Mouse (Mus musculus): ENCODE data around the gene Itga10.
A peak's percentile ranks its signal among the peaks of the same experiment; 100 is the strongest.
"Not testable (repeated sequence)": the region's sequence is repeated elsewhere in the genome, so short reads cannot be mapped to it uniquely, and the experiment has no call there.

The Itga10 gene

DNA sequence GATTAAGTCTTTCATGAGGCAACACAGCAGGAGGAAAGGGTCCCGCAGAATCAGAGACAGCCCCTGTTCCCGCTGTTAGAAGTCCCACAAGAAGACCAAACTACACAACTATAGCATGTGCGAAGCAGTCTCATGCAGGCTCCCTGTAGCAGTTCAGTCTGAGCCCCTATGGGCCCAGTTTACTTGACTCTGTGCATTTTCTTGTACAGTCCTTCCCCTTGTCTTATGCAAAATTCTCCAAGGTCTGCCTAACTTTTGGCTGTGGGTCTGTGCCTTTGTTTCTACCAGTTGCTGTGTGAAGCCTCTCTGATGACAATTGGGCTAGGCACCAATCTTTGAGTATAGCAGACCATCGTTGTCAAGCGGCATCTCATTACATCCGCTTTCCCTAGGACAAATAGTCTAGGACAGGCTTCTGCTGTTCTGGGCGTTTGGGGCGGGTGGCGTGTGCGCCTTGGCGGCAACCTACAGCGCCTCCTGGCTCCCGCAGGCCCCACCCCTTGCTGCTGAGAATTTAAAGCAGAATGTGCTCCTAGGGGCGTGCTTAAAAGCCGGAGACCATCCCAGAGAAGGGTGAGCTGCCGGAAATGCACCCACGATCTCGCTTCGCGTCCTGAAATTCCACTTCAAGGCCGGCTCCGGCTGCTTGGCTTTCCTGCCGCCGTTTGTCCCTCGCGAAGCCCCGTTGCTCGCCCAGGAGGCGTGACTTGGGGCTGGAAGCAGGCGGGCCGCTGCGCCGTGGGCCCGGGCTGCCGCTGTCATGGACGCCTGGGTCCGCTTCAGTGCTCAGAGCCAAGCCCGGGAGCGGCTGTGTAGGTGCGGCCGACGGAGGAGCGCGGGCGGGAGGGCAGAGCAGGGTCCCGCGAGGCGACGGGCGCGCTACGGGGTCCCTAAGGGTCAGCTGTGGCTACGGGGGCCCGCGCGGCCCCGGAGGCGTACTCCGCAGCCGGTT lies 10.2 kb upstream of the Itga10 start, which contains the start of the genes Pex11b and Gm42957:
Gene Pex11b, plus strand, starts transcription at position 449 of the 952 bp plus-strand sequence.
Gene Gm42957, plus strand, starts transcription at position 547 of the 952 bp plus-strand sequence.
- DNase-seq, result peak; percentile 82

- DNase-seq, result no peak
These were observed 9.5 kb upstream of the Itga10 start for GRCm38 (mm10) chr3:96635906-96636305.

GRCm38 (mm10) chr3:96636448-96636847 lies 8.9 kb upstream of the Itga10 start:
- DNase-seq, result peak; percentile 25

DNA sequence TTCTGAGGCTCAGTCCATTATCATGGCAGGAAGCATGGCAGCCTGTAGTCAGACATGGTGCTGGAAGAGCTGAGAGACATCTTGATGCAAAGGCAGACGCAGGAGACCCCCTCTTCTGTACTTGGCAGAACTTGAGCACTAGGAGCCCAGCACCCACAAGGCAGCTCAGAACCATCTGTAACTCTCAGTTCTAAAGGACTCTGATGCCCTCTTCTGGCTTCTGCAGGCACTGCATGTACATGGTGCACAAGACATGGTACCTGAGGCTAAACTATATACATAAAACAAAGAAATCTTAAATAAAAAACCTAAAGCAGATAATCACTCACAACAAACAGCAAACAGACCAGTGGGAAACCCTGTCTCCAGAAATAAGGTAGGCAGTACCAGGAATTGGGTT lies 6.2 kb upstream of the Itga10 start:
- DNase-seq, result peak; percentile 32

GRCm38 (mm10) chr3:96647365-96647764 lies 2.0 kb downstream of the Itga10 start:
- no peak for DNase-seq

DNA sequence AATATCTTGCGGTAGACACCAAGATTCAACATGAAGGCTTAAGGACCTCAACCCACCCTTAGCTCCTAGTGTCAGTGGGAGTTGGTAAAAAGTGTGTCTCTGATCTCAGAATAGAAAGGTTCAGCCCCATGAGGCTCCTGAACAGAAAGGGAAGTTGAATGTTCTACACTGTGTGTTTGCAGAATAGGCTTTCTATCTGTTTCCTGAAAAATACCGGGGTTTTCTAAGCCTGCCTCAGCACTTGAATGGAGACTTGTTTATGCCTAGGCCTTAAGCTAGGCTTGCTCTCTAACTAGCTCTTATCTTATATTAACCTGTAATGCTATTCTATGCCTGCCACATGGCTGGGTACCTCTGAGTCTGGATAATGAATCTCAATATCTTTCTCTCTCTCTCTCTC lies 15.5 kb downstream of the Itga10 start:
- DNase-seq, result no peak

- peak; percentile 36 for DNase-seq
These were observed 17.4 kb downstream of the Itga10 start for GRCm38 (mm10) chr3:96662731-96663316.

GRCm38 (mm10) chr3:96663432-96664239 lies 18.3 kb downstream of the Itga10 start:
- peak; percentile 86 for DNase-seq

DNA sequence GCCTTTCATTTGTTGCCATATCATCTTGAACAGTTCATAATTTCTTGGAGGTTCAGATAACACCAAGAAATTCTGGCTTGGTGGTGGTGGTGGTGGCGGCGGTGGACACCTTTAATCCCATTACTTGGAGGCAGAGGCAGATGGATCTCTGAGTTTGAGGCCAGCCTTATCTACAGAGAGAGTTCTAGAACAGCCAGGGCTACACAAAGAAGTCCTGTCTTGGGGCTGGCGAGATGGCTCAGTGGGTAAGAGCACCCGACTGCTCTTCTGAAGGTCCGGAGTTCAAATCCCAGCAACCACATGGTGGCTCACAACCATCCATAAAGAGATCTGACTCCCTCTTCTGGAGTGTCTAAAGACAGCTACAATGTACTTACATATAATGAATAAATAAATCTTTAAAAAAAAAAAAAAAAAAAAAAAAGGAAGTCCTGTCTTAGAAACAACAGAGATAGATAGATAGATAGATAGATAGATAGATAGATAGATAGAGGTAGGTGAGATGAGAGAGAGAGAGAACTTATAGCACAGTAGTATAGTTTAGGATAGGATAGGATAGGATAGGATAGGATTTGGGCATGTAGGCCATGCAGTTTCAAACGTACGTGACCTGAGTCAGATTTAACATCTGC lies 20.5 kb downstream of the Itga10 start:
- DNase-seq, result not testable (repeated sequence)

DNA sequence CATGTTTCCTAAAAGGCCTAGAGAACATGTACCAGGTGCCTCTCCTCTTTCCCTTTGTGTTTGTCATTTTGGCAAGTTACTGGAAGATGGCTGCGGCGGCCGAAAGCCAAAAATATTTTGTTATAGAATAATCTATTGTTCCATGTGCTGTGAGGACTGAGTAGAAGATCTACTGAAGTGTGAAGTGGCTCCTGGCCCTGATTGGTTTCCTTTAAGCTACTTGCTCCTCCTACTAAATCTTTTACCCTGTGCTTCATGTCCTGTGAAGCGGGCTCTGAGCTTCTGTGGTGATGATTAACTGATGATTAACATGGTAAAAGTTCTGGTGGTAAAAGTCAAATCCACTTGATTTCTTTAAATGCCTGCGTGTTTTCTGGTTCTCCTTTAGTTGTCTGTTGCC lies 21.5 kb downstream of the Itga10 start:
- no peak for DNase-seq

- no peak for DNase-seq
These were observed 21.9 kb downstream of the Itga10 start for GRCm38 (mm10) chr3:96667316-96667715.

DNA sequence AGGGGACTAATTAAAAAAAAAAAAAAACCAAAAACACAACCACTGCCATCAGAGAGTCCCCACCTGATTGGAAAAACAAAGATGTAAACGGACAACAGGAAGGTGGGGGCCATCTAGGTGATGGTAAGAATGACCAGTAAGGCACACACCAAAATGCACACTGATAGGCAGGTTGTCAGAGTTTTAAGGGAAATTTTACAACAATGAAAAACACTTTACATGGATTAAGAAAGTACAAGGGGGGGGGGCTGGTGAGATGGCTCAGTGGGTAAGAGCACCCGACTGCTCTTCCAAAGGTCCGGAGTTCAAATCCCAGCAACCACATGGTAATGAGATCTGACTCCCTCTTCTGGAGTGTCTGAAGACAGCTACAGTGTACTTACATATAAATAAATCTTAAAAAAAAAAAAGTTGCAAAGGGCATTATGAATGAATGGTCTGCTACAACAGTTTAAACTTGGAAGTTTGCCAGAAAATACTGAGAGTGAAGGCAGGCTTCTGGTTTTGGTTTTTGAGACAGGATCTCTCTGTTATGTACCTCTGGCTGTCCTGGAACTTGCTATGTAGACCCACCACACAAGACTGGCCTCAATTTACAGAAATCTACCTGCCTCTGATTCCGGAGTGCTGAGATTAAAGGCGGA lies 23.2 kb downstream of the Itga10 start:
- no peak for DNase-seq

DNA sequence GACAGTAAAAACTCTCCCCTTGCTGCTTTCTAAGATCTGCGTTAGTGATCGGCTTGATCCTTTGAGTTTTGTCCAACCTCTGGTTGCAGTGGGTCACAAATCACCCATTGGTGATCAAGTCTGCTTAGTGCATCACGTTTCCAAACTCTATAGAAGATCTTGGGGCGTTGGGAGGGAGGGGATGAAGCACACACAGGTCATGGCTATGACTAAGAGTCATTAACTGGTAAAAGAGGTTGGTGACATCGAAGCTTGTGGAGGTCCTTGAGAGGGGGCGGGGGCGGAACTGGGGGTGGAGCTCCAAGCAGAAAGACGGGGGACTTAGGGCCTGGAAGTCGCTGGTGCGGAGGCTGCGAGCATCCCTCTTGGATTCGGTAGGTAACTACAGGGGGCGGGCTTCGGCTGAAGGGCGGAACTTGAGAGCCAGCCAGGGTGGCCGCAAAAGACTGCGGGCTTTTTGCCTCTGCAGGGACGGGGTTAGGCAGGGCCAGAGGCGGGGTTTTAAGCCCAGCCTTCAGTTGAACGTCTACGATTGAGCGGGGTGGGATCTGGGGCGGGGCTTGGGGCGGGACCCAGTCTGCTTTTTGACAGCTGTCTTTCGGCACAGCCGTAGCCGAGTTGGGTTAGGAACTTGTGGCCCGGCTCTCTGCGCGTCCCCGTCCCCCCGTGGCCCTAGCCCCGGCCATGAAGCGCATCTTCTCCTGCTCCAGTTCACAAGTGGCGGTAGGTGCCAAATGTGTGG lies 24.5 kb downstream of the Itga10 start, which contains the start of gene Ankrd35:
Gene Ankrd35, plus strand, starts transcription at position 405 of the 742 bp plus-strand sequence.
- peak; percentile 87 for DNase-seq

GRCm38 (mm10) chr3:96671519-96671918 lies 26.1 kb downstream of the Itga10 start:
- no peak for DNase-seq

- DNase-seq, result no peak
These were observed 28.1 kb downstream of the Itga10 start for GRCm38 (mm10) chr3:96673514-96673913.

GRCm38 (mm10) chr3:96674442-96674841 lies 29.1 kb downstream of the Itga10 start:
- no peak for DNase-seq

DNA sequence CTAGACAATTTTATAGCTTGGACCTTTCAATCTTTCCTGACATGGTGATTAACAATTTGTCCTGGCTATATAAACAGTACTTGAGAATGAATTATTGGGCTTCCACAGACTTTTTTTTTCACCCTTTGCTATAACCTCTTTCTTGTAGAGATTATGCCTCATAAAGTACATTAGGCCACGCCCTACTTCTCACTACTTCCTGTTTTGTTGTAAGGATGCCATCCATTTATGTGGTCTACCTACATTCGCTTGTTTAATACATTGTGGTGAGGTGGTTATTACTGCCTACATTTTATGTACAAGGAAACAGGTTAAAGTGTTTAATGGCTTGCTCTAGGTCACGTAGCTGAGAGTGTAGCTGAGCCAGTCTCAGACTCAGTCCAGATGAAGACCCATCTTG lies 29.8 kb downstream of the Itga10 start:
- no peak for DNase-seq

- DNase-seq, result no peak
These were observed 30.3 kb downstream of the Itga10 start for GRCm38 (mm10) chr3:96675690-96676089.

DNA sequence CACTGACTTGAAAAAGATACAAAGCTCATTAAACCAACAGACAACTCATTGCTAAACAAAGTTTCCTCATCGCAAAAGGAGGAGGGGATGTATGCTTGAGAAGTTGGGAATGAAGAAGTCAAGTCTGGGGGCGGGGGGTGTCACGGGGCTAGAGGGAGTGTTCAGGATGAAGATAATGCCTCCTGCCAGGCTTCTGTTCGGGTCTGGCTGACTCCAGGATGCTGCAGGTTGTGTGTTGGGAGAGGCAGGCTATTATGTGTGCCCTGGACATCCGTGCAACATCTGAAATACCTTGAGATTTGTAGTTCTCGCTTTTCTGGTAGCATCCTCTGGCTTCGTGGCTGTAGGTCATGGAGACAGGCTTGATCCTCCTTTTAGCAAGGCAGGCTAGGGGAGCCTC lies 33.1 kb downstream of the Itga10 start:
- no peak for DNase-seq

- DNase-seq, result no peak
These were observed 33.8 kb downstream of the Itga10 start for GRCm38 (mm10) chr3:96679159-96679674.

Data from cerebellum, adult 11-12 months (tissue).